Mouse (Mus musculus): Measurements from ENCODE around the gene Kbtbd8. TPM values are rescaled to one million over a fixed set of nuclear protein-coding genes. Genes with fewer than 3 reads are reported as not detected.

Kbtbd8 gene
- polyA plus RNA-seq (2012; ENCODE audit: insufficient read depth, insufficient read length, low replicate concordance, missing spikeins): not detected in 2 replicates

DNA sequence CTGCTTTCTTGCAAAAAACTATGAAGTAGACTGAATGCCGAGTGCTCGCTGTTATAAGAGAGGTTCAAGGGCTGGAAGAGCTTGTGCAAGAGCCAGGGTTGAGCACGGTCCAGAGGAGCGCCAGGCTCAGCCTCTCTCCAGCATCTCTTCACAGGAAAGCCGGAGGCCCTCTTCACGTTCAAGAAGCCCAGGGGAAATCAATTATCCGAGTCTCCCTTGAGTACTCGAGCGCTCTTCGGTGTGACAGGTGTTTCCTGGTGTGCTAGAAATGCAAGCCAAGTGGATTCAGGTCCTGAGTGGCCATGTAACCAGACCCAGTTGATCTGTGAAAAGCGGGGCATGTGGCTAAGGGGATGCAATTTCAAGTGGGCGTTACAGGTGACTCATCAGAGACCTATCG, at the start of gene Kbtbd8:
Gene Kbtbd8 (plus strand): TSS at position 295 of the 400 bp plus-strand sequence.
- H3K4me3 ChIP-seq (ENCODE audit: insufficient read depth, low read depth, low read length): peak within 1 kb of the TSS; percentile 85
- WGBS: 31% methylated on average over 13 of the region's 13 CpGs
- peak within 1 kb of the TSS; percentile 61 for H3K27ac ChIP-seq (ENCODE audit: insufficient read depth, low read depth, low read length)
- TF ChIP-seq POLR2A (IDR thresholded peaks at IDR 0.05; ENCODE audit: insufficient read depth, low read depth, low read length) (no peak), CTCF (IDR thresholded peaks at IDR 0.05; ENCODE audit: insufficient read depth, low read depth, low read length) (no peak)
- peaks cover 4% of the 10 kb centered on the region; the same call in 1 of the 2 replicates for H3K4me1 ChIP-seq (ENCODE audit: control insufficient read depth, insufficient read depth, low read length)

DNA sequence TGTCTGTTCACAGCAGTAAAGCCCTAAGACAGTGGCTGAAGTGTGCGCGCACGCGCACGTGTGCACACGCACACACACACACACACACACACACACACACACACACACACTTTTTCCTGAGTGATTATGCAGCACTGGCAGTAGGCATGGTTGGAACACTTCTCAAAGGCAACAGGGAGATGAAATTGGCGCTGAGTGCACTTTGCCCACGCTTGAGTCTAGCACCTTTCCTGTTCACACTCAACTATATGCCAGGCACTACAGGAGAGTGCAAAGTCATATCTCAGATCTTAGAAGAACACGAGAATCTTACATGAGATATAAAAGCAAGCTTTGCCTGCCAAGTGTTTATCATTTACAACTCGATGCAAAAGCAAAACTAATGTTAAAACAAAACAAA, 47.3 kb upstream of the Kbtbd8 start:
- Histone ChIP-seq H3K4me3 (ENCODE audit: insufficient read depth, low read depth, low read length) (no peak overlapping the region), H3K27ac (ENCODE audit: insufficient read depth, low read depth, low read length) (no peak overlapping the region), H3K4me1 (ENCODE audit: control insufficient read depth, insufficient read depth, low read length) (no peaks in the 10 kb centered on the region)
- WGBS: 89% methylated on average over 10 of the region's 10 CpGs
- TF ChIP-seq CTCF (IDR thresholded peaks at IDR 0.05; ENCODE audit: insufficient read depth, low read depth, low read length): no peak
- no peak for TF ChIP-seq POLR2A (IDR thresholded peaks at IDR 0.05; ENCODE audit: insufficient read depth, low read depth, low read length)

DNA sequence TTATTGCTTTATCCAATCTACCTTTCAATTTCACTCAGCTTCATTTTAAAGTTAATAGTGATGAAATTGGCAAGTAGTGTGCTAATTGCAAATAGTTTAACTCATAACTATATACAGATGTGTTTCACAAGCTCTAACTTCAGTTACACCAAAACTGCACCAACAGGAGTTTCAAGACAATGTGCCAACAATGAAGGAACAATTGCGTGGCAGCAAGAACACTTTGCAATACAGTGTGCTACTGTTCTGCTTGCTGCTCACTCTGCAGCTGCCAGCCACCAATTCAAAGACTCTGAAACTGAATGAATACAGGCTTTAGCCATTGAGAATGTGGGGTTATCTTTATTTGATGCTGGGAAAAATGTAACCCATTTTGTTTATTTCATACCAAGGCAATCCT, 31.8 kb upstream of the Kbtbd8 start:
- no peak for TF ChIP-seq CTCF (IDR thresholded peaks at IDR 0.05; ENCODE audit: insufficient read depth, low read depth, low read length)
- TF ChIP-seq POLR2A (IDR thresholded peaks at IDR 0.05; ENCODE audit: insufficient read depth, low read depth, low read length): no peak
- Histone ChIP-seq H3K4me3 (ENCODE audit: insufficient read depth, low read depth, low read length) (no peak overlapping the region), H3K27ac (ENCODE audit: insufficient read depth, low read depth, low read length) (no peak overlapping the region), H3K4me1 (ENCODE audit: control insufficient read depth, insufficient read depth, low read length) (peaks cover 4% of the 10 kb centered on the region; the same call in 1 of the 2 replicates)
- 54% methylated on average over 1 of the region's 1 CpGs for WGBS

DNA sequence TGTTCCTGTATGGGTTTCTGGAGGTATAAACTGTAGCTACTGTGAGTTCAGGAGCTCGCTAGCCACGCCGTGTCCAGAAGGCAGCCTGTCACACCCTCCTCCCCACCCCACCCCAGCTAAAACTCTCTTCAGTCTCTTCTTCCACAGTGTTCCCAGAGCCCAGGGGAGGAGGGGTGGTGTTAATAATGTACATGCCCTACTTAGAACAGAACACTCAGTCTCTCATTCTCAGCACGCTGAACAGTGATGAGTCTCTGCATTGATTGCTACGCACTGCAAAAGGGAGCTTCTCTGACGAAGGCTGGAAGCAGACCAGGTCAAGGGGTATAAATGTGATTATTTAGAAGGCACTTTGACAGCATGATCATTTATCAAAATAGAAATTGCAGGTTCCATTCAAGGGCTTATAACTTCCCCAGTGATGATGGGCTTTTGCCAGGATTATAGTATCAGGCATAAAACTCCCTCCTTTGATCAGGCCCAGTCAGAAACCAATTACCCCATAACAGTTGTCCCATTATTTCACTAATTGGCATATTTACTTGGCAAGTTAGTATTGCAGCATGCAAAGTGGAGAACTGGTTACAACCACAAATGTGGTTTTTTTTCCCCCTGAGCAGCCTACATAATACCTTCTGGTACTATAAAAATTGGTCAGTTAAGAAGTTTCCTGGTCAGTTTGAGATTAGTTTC, 29.7 kb upstream of the Kbtbd8 start:
- no peak overlapping the region for H3K27ac ChIP-seq (ENCODE audit: insufficient read depth, low read depth, low read length)
- WGBS: 54% methylated on average over 6 of the region's 6 CpGs
- TF ChIP-seq CTCF (IDR thresholded peaks at IDR 0.05; ENCODE audit: insufficient read depth, low read depth, low read length) (no peak), POLR2A (IDR thresholded peaks at IDR 0.05; ENCODE audit: insufficient read depth, low read depth, low read length) (no peak)

GRCm38 (mm10) chr6:95088075-95088474, 29.0 kb upstream of the Kbtbd8 start:
- no peak overlapping the region for H3K27ac ChIP-seq (ENCODE audit: insufficient read depth, low read depth, low read length)

More for the DNA sequence above, 29.7 kb upstream of the Kbtbd8 start:
- Histone ChIP-seq H3K4me3 (ENCODE audit: insufficient read depth, low read depth, low read length) (no peak overlapping the region), H3K4me1 (ENCODE audit: control insufficient read depth, insufficient read depth, low read length) (peaks cover 4% of the 10 kb centered on the region; the same call in 1 of the 2 replicates)

GRCm38 (mm10) chr6:95094695-95095094, 22.3 kb upstream of the Kbtbd8 start:
- Histone ChIP-seq H3K4me1 (ENCODE audit: control insufficient read depth, insufficient read depth, low read length) (0 out of 2 replicates have a peak, but pooled peaks cover 3% of the 10 kb centered on the region), H3K27ac (ENCODE audit: insufficient read depth, low read depth, low read length) (no peak overlapping the region), H3K4me3 (ENCODE audit: insufficient read depth, low read depth, low read length) (no peak overlapping the region)
- TF ChIP-seq POLR2A (IDR thresholded peaks at IDR 0.05; ENCODE audit: insufficient read depth, low read depth, low read length) (no peak), CTCF (IDR thresholded peaks at IDR 0.05; ENCODE audit: insufficient read depth, low read depth, low read length) (no peak)
- 92% methylated on average over 2 of the region's 2 CpGs for WGBS

More at GRCm38 (mm10) chr6:95088075-95088474, 29.0 kb upstream of the Kbtbd8 start:
- Histone ChIP-seq H3K4me1 (ENCODE audit: control insufficient read depth, insufficient read depth, low read length) (peaks cover 4% of the 10 kb centered on the region; the same call in 1 of the 2 replicates), H3K4me3 (ENCODE audit: insufficient read depth, low read depth, low read length) (no peak overlapping the region)
- 45% methylated on average over 4 of the region's 4 CpGs for WGBS
- no peak for TF ChIP-seq CTCF (IDR thresholded peaks at IDR 0.05; ENCODE audit: insufficient read depth, low read depth, low read length)
- TF ChIP-seq POLR2A (IDR thresholded peaks at IDR 0.05; ENCODE audit: insufficient read depth, low read depth, low read length): no peak

GRCm38 (mm10) chr6:95098366-95099109, 18.5 kb upstream of the Kbtbd8 start:
- peak; percentile 84 for TF ChIP-seq CTCF (IDR thresholded peaks at IDR 0.05; ENCODE audit: insufficient read depth, low read depth, low read length)
- TF ChIP-seq POLR2A (IDR thresholded peaks at IDR 0.05; ENCODE audit: insufficient read depth, low read depth, low read length): no peak
- no peak overlapping the region for H3K4me3 ChIP-seq (ENCODE audit: insufficient read depth, low read depth, low read length)
- 25% methylated on average over 21 of the region's 21 CpGs for WGBS
- H3K4me1 ChIP-seq (ENCODE audit: control insufficient read depth, insufficient read depth, low read length): 0 out of 2 replicates have a peak, but pooled peaks cover 3% of the 10 kb centered on the region
- H3K27ac ChIP-seq (ENCODE audit: insufficient read depth, low read depth, low read length): no peak overlapping the region

DNA sequence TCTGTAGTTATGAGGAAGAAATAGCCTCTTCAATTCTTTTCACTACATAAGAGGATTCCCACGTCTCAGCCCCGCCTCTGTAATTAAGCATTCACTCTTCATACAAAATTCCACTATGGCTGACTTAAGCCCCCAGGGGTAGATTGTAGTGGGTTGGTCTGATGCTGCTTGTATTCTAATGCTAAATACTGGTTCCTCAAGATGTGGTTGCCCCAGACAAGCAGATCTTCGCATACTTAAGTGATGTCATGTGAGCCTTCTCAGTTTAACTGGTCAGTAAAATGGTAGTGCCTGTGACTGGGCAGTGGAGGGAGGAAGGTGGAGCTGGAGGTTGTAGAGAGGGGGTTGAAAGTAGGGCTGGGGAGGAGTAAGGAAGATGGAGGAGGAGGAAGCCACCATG, 13.3 kb upstream of the Kbtbd8 start:
- TF ChIP-seq CTCF (IDR thresholded peaks at IDR 0.05; ENCODE audit: insufficient read depth, low read depth, low read length) (no peak), POLR2A (IDR thresholded peaks at IDR 0.05; ENCODE audit: insufficient read depth, low read depth, low read length) (no peak)
- Histone ChIP-seq H3K4me3 (ENCODE audit: insufficient read depth, low read depth, low read length) (no peak overlapping the region), H3K27ac (ENCODE audit: insufficient read depth, low read depth, low read length) (no peak overlapping the region), H3K4me1 (ENCODE audit: control insufficient read depth, insufficient read depth, low read length) (0 out of 2 replicates have a peak, but pooled peaks cover under 1% of the 10 kb centered on the region)
- WGBS: 51% methylated on average over 3 of the region's 3 CpGs

DNA sequence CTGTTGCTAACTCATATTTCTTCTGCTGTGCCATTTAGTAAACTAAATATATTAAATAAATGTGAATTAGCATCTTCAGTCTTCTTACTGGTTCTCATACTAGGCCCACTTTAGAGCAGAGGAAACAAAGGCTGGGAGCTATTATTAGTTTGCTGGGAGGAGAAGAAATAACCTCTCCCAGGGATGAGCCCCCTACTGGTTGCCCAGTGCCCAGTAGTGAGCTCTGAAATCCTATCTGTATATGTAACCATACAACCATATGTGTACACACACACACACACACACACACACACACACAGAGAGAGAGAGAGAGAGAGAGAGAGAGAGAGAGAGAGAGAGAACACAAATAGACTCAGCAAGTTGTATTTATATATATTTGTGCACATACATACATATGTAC, 8.6 kb upstream of the Kbtbd8 start:
- Histone ChIP-seq H3K27ac (ENCODE audit: insufficient read depth, low read depth, low read length) (no peak overlapping the region), H3K4me1 (ENCODE audit: control insufficient read depth, insufficient read depth, low read length) (no peaks in the 10 kb centered on the region), H3K4me3 (ENCODE audit: insufficient read depth, low read depth, low read length) (no peak overlapping the region)
- no peak for TF ChIP-seq POLR2A (IDR thresholded peaks at IDR 0.05; ENCODE audit: insufficient read depth, low read depth, low read length)
- no peak for TF ChIP-seq CTCF (IDR thresholded peaks at IDR 0.05; ENCODE audit: insufficient read depth, low read depth, low read length)
